ENCODE assay signal across 24 mouse cellular contexts in genomic region chr4:32682471-32682870, GRCm38 (mm10). TPM values are rescaled to one million over a fixed set of nuclear protein-coding genes. Genes with fewer than 3 reads are reported as not detected.
DNase-seq lines count a peak whose midpoint lies in the region; ATAC-seq lines count a peak whose summit lies in the region.
"Had no signal": no experiment of that assay in that cellular context is flagged by ENCODE, and none has a peak within 500 bp of the region (broad histone marks: within the 10 kb centered on the region; RNA-seq: fewer than 3 reads in every experiment).

No protein-coding gene starts in this region.

- H3K9me3 ChIP-seq in embryonic facial prominence, embryonic 14.5 days (ENCODE audit: control insufficient read depth, low read length) = no peaks in the 10 kb centered on the region
- no peaks in the 10 kb centered on the region for H3K9me3 ChIP-seq in embryonic facial prominence, embryonic 10.5 days
- no peaks in the 10 kb centered on the region for H3K9me3 ChIP-seq in lung, embryonic 15.5 days
- H3K9me3 ChIP-seq: forebrain, embryonic 10.5 days; heart, embryonic 13.5 days; hindbrain, embryonic 12.5 days; liver, embryonic 15.5 days had no signal

- peaks cover 69% of the 10 kb centered on the region for H3K36me3 ChIP-seq in embryonic facial prominence, embryonic 14.5 days (ENCODE audit: control insufficient read depth, insufficient read depth, low read length)
- H3K36me3 ChIP-seq in embryonic facial prominence, embryonic 10.5 days (replicated peaks) = peaks cover 99% of the 10 kb centered on the region
- H3K36me3 ChIP-seq in lung, embryonic 15.5 days = peaks cover 46% of the 10 kb centered on the region

- no peak for ATAC-seq in embryonic facial prominence, embryonic 14.5 days (ENCODE audit: low read depth)
- ATAC-seq in lung, embryonic 15.5 days (ENCODE audit: borderline replicate concordance, extremely low read depth, low FRiP score, low TSS enrichment) = no peak
- ATAC-seq: inflammation-experienced regulatory T-cells, adult 6 months; Patski had no signal

- DNase-seq in embryonic facial prominence, embryonic 14.5 days (ENCODE audit: low spot score) = peak; percentile 70
- no peak for DNase-seq in embryonic facial prominence, embryonic 10.5 days (ENCODE audit: low spot score)
- DNase-seq in kidney, adult 9 months = peak; percentile 42
- DNase-seq in kidney, adult 11 months = no peak
- no peak for DNase-seq in lung, postnatal 4 days
- DNase-seq in NIH3T3 (ENCODE audit: low read depth) = peak; percentile 59
- no peak for DNase-seq in ovary, postnatal 10 days (ENCODE audit: low spot score)
- DNase-seq: adrenal gland, adult 2 months; cerebellum, adult 2 months; gastrocnemius, postnatal 25 days; heart, adult 18-20 months; kidney, postnatal 4 days; liver; thymus, adult 2 months; thymus, postnatal 4 days had no signal

- no peaks in the 10 kb centered on the region for H3K4me1 ChIP-seq in embryonic facial prominence, embryonic 14.5 days (ENCODE audit: control insufficient read depth, insufficient read depth, low read length)
- no peaks in the 10 kb centered on the region for H3K4me1 ChIP-seq in embryonic facial prominence, embryonic 10.5 days
- peaks cover 11% of the 10 kb centered on the region for H3K4me1 ChIP-seq in lung, embryonic 15.5 days
- H3K4me1 ChIP-seq: forebrain, embryonic 10.5 days; hindbrain, embryonic 12.5 days; liver, embryonic 15.5 days had no signal

- H3K27ac ChIP-seq in embryonic facial prominence, embryonic 14.5 days (replicated peaks; ENCODE audit: low read depth, low read length) = no peak overlapping the region; the same call in 1 of the 2 replicates
- H3K27ac ChIP-seq in embryonic facial prominence, embryonic 10.5 days (replicated peaks) = no peak overlapping the region
- peak overlapping the region; percentile 15; the same call in 1 of the 2 replicates for H3K27ac ChIP-seq in lung, embryonic 15.5 days
- H3K27ac ChIP-seq: forebrain, embryonic 10.5 days; heart, embryonic 13.5 days; hindbrain, embryonic 12.5 days; liver, embryonic 15.5 days; macrophage; stomach, postnatal 0 days had no signal

- H3K9ac ChIP-seq in embryonic facial prominence, embryonic 14.5 days (ENCODE audit: low read depth, low read length) = no peak overlapping the region
- H3K9ac ChIP-seq in lung, embryonic 15.5 days = no peak overlapping the region
- H3K9ac ChIP-seq: heart, embryonic 13.5 days; hindbrain, embryonic 12.5 days; liver, embryonic 15.5 days had no signal

- no peaks in the 10 kb centered on the region for H3K27me3 ChIP-seq in embryonic facial prominence, embryonic 14.5 days (replicated peaks; ENCODE audit: control insufficient read depth, insufficient read depth, low read length)
- H3K27me3 ChIP-seq in embryonic facial prominence, embryonic 10.5 days (replicated peaks; ENCODE audit: low read depth, poor library complexity, severe bottlenecking) = no peaks in the 10 kb centered on the region
- H3K27me3 ChIP-seq in lung, embryonic 15.5 days = no peaks in the 10 kb centered on the region
- H3K27me3 ChIP-seq: heart, embryonic 13.5 days; hindbrain, embryonic 12.5 days; liver, embryonic 15.5 days; Patski had no signal

- 40% methylated on average over 4 of the region's 4 CpGs for WGBS in embryonic facial prominence, embryonic 14.5 days
- WGBS in embryonic facial prominence, embryonic 10.5 days = 93% methylated on average over 4 of the region's 4 CpGs
- 42% methylated on average over 4 of the region's 4 CpGs for WGBS in lung, embryonic 15.5 days

- no peak overlapping the region for H3K4me2 ChIP-seq in embryonic facial prominence, embryonic 14.5 days (ENCODE audit: low read depth, low read length)
- no peak overlapping the region for H3K4me2 ChIP-seq in lung, embryonic 15.5 days
- H3K4me2 ChIP-seq: heart, embryonic 13.5 days; hindbrain, embryonic 12.5 days; liver, embryonic 15.5 days had no signal

- H3K4me3 ChIP-seq in embryonic facial prominence, embryonic 14.5 days (ENCODE audit: low read depth, low read length) = no peak overlapping the region
- no peak overlapping the region for H3K4me3 ChIP-seq in embryonic facial prominence, embryonic 10.5 days
- no peak overlapping the region for H3K4me3 ChIP-seq in lung, embryonic 15.5 days
- H3K4me3 ChIP-seq: forebrain, embryonic 10.5 days; heart, embryonic 13.5 days; hindbrain, embryonic 12.5 days; liver, embryonic 15.5 days had no signal

RNA-seq across cellular contexts. Expression of gene Mdn1, which starts 25.6 kb away (rescaled TPM):
- polyA plus RNA-seq in embryonic facial prominence, embryonic 14.5 days (2014; fragmentation: Nextera tagmentation; extraction: Ambion mirVana) = 13.8 and 15.2 TPM in 2 replicates
- polyA plus RNA-seq in embryonic facial prominence, embryonic 10.5 days (2016; fragmentation: Nextera tagmentation; extraction: Ambion mirVana) = 22.4 and 23.3 TPM in 2 replicates
- 10.8 and 12.5 TPM in 2 replicates for polyA plus RNA-seq in lung, embryonic 15.5 days (2015; fragmentation: Nextera tagmentation; extraction: Ambion mirVana)

Comparison
In these comparisons a context has a peak if more than half of its experiments do, and no peak if none do; other contexts are left out.
1. DNase-seq: peak in embryonic facial prominence, embryonic 14.5 days (single experiment), kidney, adult 9 months (single experiment) and NIH3T3 (single experiment); none in embryonic facial prominence, embryonic 10.5 days (single experiment), kidney, adult 11 months (single experiment), lung, postnatal 4 days (0 of 2) and ovary, postnatal 10 days (single experiment).